Mouse (Mus musculus) brain, embryonic 14.5 days (tissue): Measurements from ENCODE around the gene Tada1.

Experiments used
- CTCF ChIP-seq: fragments of 200-500 bp; IDR thresholded peaks from 2 replicates; pipeline ENCODE4 v1.5.1; 2012; ENCODE audit warnings: inconsistent platforms, mild to moderate bottlenecking, moderate library complexity, borderline replicate concordance; ENCODE audit not compliant: insufficient read depth, insufficient read length; ENCODE audit errors: extremely low read depth
- POLR2A ChIP-seq: fragments of 200-500 bp; IDR thresholded peaks from 2 replicates; pipeline ENCODE4 v1.6.1; 2012; ENCODE audit warnings: mild to moderate bottlenecking, inconsistent platforms, borderline replicate concordance; ENCODE audit not compliant: poor library complexity, insufficient read depth, insufficient read length, severe bottlenecking; ENCODE audit errors: extremely low read depth

- TF ChIP-seq CTCF (no peak), POLR2A (no peak)
These were observed 2.9 kb downstream of the Tada1 start for GRCm38 (mm10) chr1:166381821-166382220.
